Mouse (Mus musculus) kidney, postnatal 25 days (tissue): ENCODE measurements around the gene Wnt10a.
"Not testable (repeated sequence)": the region's sequence is repeated elsewhere in the genome, so short reads cannot be mapped to it uniquely, and the experiment has no call there.

Source experiments
- DNase-seq, 2 experiments: peaks; one replicate each; pipeline ENCODE4 v3.0.0; 2021; ENCODE audit warnings: mixed read lengths in 2 of 2

Gene Wnt10a

GRCm38 (mm10) chr1:74787846-74788245, 3.5 kb upstream of the Wnt10a start:
- peak; percentile 73 to 89 for DNase-seq

DNA sequence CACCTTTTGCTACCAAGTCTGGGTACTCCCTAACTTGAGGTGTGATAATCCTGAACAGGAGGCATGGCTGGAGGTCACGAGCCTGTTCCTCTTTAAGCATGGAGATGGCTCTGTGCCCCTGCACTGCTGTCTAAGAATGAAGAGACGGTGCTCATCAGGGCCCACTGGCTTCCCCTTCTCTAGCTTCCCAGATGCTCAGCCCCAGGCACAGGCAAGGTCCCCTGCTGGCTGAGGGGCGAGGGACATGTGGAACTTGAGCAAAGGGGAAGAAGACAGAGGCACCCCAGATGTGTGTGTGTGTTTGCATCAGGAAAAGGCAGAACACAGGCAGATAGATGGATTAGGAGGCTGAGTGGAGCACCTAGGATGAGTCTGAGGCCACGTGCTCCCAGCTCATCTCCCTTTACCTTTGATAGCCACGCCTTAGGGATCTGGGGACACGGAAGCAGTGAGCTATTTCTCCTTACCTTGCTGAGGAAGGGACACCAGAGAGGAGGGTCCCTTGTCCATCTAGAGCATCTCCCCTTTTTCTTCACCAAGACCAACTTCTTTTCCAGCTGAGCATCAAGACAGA, 2.6 kb upstream of the Wnt10a start:
- no peak for DNase-seq

DNA sequence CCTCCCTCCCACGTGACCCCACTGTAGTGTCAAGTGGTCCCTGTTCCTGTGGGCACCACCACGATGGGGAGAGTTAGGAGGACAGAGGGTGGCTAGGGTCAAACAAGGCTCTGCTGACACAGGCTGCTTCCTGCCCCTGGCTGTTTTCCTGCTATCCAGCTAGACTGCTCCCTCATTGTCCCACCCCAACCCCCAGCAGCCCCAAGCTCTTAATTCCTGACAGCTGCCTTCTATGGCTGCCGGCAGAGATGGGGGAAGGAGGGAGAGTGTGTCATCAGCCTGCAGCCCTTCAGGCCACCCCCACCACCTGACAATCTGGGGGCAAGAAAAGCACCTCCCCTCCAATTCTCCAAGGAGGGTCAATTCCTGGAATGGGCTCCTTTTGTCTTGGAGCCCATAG, 1.2 kb upstream of the Wnt10a start:
- no peak for DNase-seq

- DNase-seq, result peak in 1 of 2 experiments; percentile 32
Observed at GRCm38 (mm10) chr1:74792831-74793660, 1.7 kb downstream of the Wnt10a start.

GRCm38 (mm10) chr1:74794487-74795144, 3.3 kb downstream of the Wnt10a start:
- DNase-seq, result peak; percentile 23 to 62

GRCm38 (mm10) chr1:74795145-74795529, 3.8 kb downstream of the Wnt10a start:
- DNase-seq, result peak in 1 of 2 experiments; percentile 35

GRCm38 (mm10) chr1:74797459-74797858, 6.1 kb downstream of the Wnt10a start:
- peak in 1 of 2 experiments; percentile 21 for DNase-seq

GRCm38 (mm10) chr1:74800424-74800888, 9.1 kb downstream of the Wnt10a start:
- DNase-seq, result no peak

DNA sequence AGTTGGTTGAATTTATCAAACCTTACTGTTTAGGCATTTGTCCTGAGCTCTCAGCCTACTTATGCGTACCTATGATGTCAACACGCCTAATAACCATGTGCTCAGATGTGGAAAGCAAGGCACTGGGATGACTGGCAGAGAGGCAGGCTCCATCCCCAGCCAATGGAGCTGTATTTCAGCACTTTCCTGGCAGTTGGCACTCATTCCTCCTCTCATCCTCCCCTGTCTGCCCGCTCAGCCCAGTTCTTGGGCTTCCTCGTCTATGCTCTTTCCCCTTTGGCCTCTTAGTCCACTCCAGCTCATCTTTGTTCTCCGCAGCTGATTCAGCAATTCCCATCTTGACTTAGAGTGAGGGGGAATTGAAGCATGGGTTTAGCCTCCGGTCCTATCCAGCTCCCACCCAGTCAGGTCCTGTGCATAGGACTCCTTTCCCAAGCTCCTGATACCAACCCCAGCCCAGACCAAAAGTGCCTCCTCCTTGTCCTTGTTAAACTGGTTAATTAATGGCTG, 10.4 kb downstream of the Wnt10a start:
- no peak for DNase-seq

DNA sequence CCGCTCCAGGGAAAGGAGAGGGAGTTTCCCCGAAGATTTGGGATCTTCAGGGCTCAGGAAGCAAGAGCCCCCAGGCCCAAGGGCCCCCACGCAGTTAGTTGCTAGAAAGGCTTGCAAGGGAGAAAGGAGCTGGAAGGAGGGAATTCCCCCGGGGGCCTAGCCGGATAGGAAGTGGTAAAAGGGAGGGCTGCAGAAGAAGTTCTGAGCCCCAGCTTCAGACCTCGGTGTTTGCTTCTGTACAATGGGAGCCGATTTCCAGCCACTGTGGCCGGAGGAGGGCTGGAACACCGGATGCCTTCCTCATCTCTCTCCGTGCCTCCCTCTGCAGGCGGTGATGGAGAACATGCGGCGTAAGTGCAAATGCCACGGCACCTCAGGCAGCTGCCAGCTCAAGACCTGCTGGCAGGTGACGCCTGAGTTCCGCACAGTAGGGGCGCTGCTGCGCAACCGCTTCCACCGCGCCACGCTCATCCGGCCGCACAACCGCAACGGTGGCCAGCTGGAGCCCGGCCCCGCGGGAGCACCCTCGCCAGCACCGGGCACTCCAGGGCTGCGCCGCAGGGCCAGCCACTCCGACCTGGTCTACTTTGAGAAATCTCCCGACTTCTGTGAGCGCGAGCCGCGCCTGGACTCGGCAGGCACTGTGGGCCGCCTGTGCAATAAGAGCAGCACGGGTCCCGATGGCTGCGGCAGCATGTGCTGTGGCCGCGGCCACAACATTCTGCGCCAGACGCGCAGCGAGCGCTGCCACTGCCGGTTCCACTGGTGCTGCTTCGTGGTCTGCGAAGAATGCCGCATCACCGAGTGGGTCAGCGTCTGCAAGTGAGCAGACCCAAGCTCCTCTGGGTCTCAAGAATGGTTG, 11.7 kb downstream of the Wnt10a start:
- DNase-seq, result peak; percentile 81 to 89

DNA sequence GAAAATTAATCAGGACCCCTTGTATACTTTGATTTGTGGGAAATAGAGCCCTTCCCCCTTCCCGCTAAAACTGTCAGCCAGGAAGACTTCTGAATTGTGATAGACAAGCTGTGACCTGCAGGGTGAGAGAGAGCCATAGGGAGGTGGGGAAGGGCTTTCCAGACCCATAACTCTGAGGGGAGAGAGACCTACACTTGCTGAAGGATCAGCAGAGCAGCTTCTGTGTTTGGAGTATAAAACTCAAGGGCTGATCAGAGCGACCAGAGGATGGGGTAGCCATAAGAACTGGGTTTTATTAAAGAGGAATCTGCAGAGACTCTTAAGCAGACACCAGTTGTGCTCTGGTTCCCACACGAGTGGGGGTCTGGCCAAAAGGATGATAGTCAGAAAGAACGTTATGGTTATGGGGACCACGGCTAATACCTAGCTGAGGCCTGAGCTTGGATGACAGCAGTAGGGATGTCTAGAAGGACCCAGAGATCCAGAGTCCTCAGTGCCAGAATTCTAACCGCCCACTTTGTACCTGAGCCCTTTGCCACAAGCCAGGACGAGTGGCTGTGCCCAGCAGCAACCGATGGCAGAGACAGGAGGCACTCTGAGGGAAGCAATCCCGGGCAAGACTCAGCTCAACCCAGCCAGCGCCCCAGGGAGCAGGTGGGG, 13.0 kb downstream of the Wnt10a start:
- DNase-seq, result peak in 1 of 2 experiments; percentile 33

DNA sequence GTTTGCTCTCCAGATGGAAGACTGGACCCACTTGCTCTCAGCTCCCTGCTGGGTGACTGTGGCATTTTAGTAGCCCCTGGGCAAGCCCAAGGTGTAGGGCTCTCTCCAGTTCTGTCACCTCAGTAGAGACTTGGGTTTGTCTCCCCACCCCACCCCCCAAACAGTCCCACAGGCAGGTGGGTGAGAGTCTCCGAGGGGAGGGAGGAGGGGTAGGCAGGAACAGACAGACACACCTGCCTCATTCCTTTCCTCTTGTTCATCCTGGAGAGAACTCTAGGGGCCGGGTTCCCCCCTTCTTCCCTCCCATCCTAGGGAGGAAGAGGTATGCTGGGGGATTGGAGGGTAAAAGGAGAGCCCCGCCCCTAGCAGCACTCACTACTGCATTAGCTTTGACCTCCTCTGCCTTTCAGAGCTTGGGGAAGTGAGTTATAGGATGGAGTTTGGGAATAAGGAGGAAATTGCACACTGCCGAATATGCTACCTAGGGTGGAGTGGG, 14.1 kb downstream of the Wnt10a start:
- peak in 1 of 2 experiments; percentile 19 for DNase-seq

GRCm38 (mm10) chr1:74805843-74806242, 14.5 kb downstream of the Wnt10a start:
- DNase-seq, result no peak

DNA sequence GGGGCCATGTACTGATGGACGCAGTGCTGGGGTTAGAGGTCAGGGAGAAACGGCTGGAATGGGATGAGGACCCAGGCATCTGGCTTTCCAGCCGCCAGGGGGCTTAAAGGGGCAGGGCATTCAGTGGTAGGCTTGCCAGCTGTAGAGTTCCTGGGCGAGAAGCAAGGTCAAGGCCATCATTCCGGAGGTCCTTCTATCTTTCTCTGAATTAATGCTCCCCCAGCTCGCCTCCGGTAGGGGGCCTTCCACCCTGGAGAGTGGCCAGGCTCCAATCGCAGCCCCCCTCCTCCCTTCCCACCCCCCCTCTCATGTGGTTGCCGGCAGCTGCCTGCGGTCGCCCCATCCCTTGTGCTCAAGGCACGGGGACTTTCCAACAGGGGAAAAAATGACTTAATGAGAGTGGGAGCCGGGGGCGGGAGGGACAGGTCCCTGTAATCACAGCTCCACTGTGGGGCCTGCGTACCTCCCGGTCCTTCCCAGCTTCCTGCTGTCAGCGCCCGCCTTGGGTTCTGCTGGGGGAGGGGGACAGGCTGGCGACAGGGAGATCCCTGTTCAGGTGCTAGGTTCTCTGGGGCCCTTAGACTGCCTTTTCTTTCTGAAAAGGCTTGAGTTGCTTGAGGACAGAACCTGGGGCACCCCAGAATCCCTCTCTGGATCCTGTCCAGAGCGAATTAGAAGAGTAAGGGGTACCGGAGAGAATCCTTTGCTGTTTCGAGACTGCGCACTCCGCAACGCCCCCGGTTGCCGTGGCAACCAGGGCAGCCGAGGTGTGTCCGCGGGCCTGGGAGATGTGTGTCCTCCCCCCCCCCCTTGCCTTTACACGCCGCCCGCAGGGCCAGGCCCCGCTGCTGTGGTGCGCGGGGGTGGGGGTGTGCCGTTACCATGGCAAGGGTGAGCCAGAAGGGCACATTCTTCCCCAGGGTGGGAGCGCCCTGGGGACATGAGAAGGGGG, 15.3 kb downstream of the Wnt10a start:
- peak in 1 of 2 experiments; percentile 52 for DNase-seq

GRCm38 (mm10) chr1:74807551-74808071, 16.3 kb downstream of the Wnt10a start:
- DNase-seq, result peak in 1 of 2 experiments; percentile 31

- DNase-seq, result peak; percentile 88 to 95
Observed at GRCm38 (mm10) chr1:74808078-74808477, 16.8 kb downstream of the Wnt10a start.

GRCm38 (mm10) chr1:74809007-74809406, 17.7 kb downstream of the Wnt10a start:
- DNase-seq, result peak in 1 of 2 experiments; percentile 29

DNA sequence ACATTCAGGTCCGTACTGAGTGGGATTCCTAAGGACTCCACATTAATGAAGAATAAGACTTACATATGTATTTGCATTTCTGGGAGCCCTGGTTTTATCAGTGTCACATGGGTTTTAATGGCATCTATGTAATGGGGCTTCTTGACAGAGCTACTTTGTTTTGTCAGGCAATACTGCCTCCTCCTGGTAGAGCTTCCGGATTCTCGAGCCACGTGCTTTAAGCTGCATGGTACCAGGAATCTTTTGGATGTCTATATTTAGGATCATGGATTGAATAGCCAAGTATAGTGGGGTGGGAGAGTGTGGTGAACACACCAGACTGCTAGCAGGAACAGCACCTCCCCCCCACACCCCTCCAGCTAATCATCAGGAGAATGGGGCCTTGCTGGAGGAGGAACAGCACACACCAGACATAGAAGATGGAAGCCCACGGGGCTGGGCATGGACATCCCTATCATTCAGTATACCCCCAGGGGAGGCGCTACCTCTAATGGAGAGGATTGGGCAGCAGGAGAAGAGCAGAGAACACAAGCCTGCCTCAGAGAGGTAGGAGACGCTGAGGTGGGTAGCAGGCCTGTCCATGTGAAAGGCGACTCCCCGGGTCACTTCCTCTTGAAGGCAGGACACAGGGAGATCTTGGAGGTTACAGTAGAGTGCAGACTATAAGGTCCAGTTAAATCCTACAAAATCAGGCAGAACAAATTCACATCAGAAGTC, 23.8 kb downstream of the Wnt10a start:
- DNase-seq, result no peak

GRCm38 (mm10) chr1:74815965-74816364, 24.6 kb downstream of the Wnt10a start:
- not testable (repeated sequence) for DNase-seq
